In genomic region chr12:103243041-103243440, GRCm38 (mm10) we compare ENCODE assay signal across 9 mouse cellular contexts. TPM values are rescaled to one million over a fixed set of nuclear protein-coding genes. Genes with fewer than 3 reads are reported as not detected.
DNase-seq lines count a peak whose midpoint lies in the region; ATAC-seq lines count a peak whose summit lies in the region.
"Had no signal": no experiment of that assay in that cellular context is flagged by ENCODE, and none has a peak within 500 bp of the region (broad histone marks: within the 10 kb centered on the region; RNA-seq: fewer than 3 reads in every experiment).

No protein-coding gene starts in this region.

- H3K27ac ChIP-seq in embryonic facial prominence, embryonic 14.5 days (replicated peaks; ENCODE audit: low read depth, low read length) = no peak overlapping the region
- H3K27ac ChIP-seq in neural tube, embryonic 12.5 days = no peak overlapping the region

- H3K4me3 ChIP-seq in embryonic facial prominence, embryonic 14.5 days (ENCODE audit: low read depth, low read length) = peak overlapping the region; percentile 73
- peak overlapping the region; percentile 66; the same call in 1 of the 2 replicates for H3K4me3 ChIP-seq in neural tube, embryonic 12.5 days
- H3K4me3 ChIP-seq: megakaryocyte, embryonic 14.5 days had no signal

- no peaks in the 10 kb centered on the region; the same call in 1 of the 2 replicates for H3K4me1 ChIP-seq in embryonic facial prominence, embryonic 14.5 days (ENCODE audit: control insufficient read depth, insufficient read depth, low read length)
- peaks cover 21% of the 10 kb centered on the region for H3K4me1 ChIP-seq in neural tube, embryonic 12.5 days
- H3K4me1 ChIP-seq: megakaryocyte, embryonic 14.5 days had no signal

- DNase-seq in kidney, adult 11 months = peak; percentile 6
- DNase-seq in kidney, adult 9 months = no peak
- peak; percentile 19 for DNase-seq in embryonic facial prominence, embryonic 14.5 days (ENCODE audit: low spot score)
- DNase-seq in kidney, postnatal 10 days = peak; percentile 25
- DNase-seq in frontal cortex, postnatal 36 days (ENCODE audit: low spot score in 2 of 2) = no peak
- no peak for DNase-seq in left cerebral cortex, postnatal 14 days (ENCODE audit: low spot score in 2 of 2)
- no peak for DNase-seq in thymus, postnatal 36 days

- H3K4me2 ChIP-seq in embryonic facial prominence, embryonic 14.5 days (ENCODE audit: low read depth, low read length) = peak overlapping the region; percentile 94
- H3K4me2 ChIP-seq in neural tube, embryonic 12.5 days (replicated peaks) = peak overlapping the region; percentile 96

- H3K27me3 ChIP-seq in embryonic facial prominence, embryonic 14.5 days (replicated peaks; ENCODE audit: control insufficient read depth, insufficient read depth, low read length) = peaks cover 16% of the 10 kb centered on the region; the same call in 1 of the 2 replicates
- peaks cover 24% of the 10 kb centered on the region for H3K27me3 ChIP-seq in neural tube, embryonic 12.5 days (replicated peaks)

- no peaks in the 10 kb centered on the region for H3K36me3 ChIP-seq in embryonic facial prominence, embryonic 14.5 days (ENCODE audit: control insufficient read depth, insufficient read depth, low read length)
- H3K36me3 ChIP-seq in neural tube, embryonic 12.5 days = no peaks in the 10 kb centered on the region

- no peak for ATAC-seq in embryonic facial prominence, embryonic 14.5 days (ENCODE audit: low read depth)
- ATAC-seq in neural tube, embryonic 12.5 days (ENCODE audit: low FRiP score, low read depth) = no peak; the same call in 1 of the 2 replicates

- peak overlapping the region; percentile 79 for H3K9ac ChIP-seq in embryonic facial prominence, embryonic 14.5 days (ENCODE audit: low read depth, low read length)
- H3K9ac ChIP-seq in neural tube, embryonic 12.5 days = peak overlapping the region; percentile 85; the same call in 1 of the 2 replicates

- H3K9me3 ChIP-seq in embryonic facial prominence, embryonic 14.5 days (ENCODE audit: control insufficient read depth, low read length) = no peaks in the 10 kb centered on the region
- no peaks in the 10 kb centered on the region for H3K9me3 ChIP-seq in neural tube, embryonic 12.5 days

- intact Hi-C loops in left cerebral cortex, postnatal 14 days (cut with DNase I) = loop anchor here (5.0 kb wide), 2 partner anchors 46 to 101 kb away; no protein-coding TSS in a partner anchor

- 8% methylated on average over 11 of the region's 11 CpGs for WGBS in embryonic facial prominence, embryonic 14.5 days
- 5% methylated on average over 11 of the region's 11 CpGs for WGBS in neural tube, embryonic 12.5 days

RNA-seq across cellular contexts. Expression of gene Prima1, which starts 1.1 kb away (rescaled TPM):
- polyA plus RNA-seq in embryonic facial prominence, embryonic 14.5 days (2014; fragmentation: Nextera tagmentation; extraction: Ambion mirVana) = 0.57 and 1.9 TPM in 2 replicates
- 2.4 and 3.1 TPM in 2 replicates for polyA plus RNA-seq in neural tube, embryonic 12.5 days (2016; fragmentation: Nextera tagmentation; extraction: Ambion mirVana)
- total RNA-seq in left cerebral cortex, postnatal 14 days (2021) = 1 to 10 TPM; 2.4 to 6.5 TPM

Comparison
In these comparisons a context has a peak if more than half of its experiments do, and no peak if none do; other contexts are left out.
1. DNase-seq: peak in kidney, adult 11 months (single experiment), embryonic facial prominence, embryonic 14.5 days (single experiment) and kidney, postnatal 10 days (single experiment); none in kidney, adult 9 months (single experiment), frontal cortex, postnatal 36 days (0 of 2), left cerebral cortex, postnatal 14 days (0 of 2) and thymus, postnatal 36 days (0 of 2).